Mouse (Mus musculus) olfactory bulb, adult 2 months (tissue): ENCODE results near the gene 9930111J21Rik2. TPM values are rescaled to one million over a fixed set of nuclear protein-coding genes. Genes with fewer than 3 reads are reported as not detected.
"Not testable (repeated sequence)": the region's sequence is repeated elsewhere in the genome, so short reads cannot be mapped to it uniquely, and the experiment has no call there.

Experiments used
- H3K27ac ChIP-seq: fragments of 200-500 bp; 2 replicates; pipeline ENCODE4 v1.5.1; 2012; ENCODE audit warnings: low read depth, low read length; ENCODE audit not compliant: insufficient read depth
- H3K4me1 ChIP-seq: fragments of 200-500 bp; 2 replicates; pipeline ENCODE4 v1.6.1; 2012; ENCODE audit warnings: low read length; ENCODE audit not compliant: control insufficient read depth, insufficient read depth
- H3K4me3 ChIP-seq: fragments of 200-500 bp; 2 replicates; pipeline ENCODE4 v1.5.1; 2012; ENCODE audit warnings: mild to moderate bottlenecking, low read depth, low read length, moderate library complexity; ENCODE audit not compliant: insufficient read depth
- CTCF ChIP-seq: fragments of 200-500 bp; IDR thresholded peaks from 2 replicates; pipeline ENCODE4 v1.5.1; 2012; ENCODE audit warnings: low read depth, mild to moderate bottlenecking, low read length, moderate library complexity; ENCODE audit not compliant: insufficient read depth
- POLR2A ChIP-seq: fragments of 200-500 bp; IDR thresholded peaks from 2 replicates; pipeline ENCODE4 v1.6.1; 2012; ENCODE audit warnings: mild to moderate bottlenecking, low read depth, low read length, moderate library complexity; ENCODE audit not compliant: insufficient read depth
- WGBS: fragments of 180-500 bp; shearing (Covaris S2); methylation state at CpG from one replicate; pipeline ENCODE4 v1.1.7; 2018; 5-methylcytosine and 5-hydroxymethylcytosine counted together
- polyA plus RNA-seq: library from polyadenylated mRNA; stranded (reverse); fragments of >200 nt; gene quantifications from 2 replicates; pipeline ENCODE4 v1.2.4, GENCODE M21; 2012; ENCODE audit warnings: low replicate concordance; ENCODE audit not compliant: missing spikeins, insufficient read depth, insufficient read length

9930111J21Rik2 gene
- polyA plus RNA-seq, result not detected in 2 replicates

GRCm38 (mm10) chr11:49051093-49051891 lies at the start of gene 9930111J21Rik2:
Gene 9930111J21Rik2 (minus strand): TSS chr11:49051242.
- not testable (repeated sequence) for H3K27ac ChIP-seq, H3K4me3 ChIP-seq, H3K4me1 ChIP-seq
- 85% methylated on average over 1 of the region's 6 CpGs for WGBS

GRCm38 (mm10) chr11:49100409-49100808 lies 49.4 kb upstream of the 9930111J21Rik2 start:
- TF ChIP-seq POLR2A, result no peak
- 87% methylated on average over 3 of the region's 3 CpGs for WGBS

DNA sequence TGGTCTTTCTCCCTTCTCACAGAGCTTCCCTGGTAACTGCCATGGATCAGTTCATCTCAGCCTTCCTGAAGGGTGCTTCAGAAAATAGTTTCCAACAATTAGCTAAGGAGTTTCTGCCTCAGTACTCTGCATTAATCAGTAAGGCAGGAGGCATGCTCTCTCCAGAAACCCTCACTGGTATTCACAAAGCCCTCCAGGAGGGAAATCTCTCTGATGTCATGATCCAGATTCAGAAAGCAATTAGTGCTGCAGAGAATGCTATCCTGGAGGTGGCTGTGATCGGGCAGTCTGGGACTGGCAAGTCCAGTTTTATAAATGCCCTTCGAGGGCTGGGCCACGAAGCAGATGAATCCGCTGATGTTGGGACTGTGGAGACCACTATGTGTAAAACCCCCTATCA lies 44.3 kb upstream of the 9930111J21Rik2 start:
- Histone ChIP-seq H3K27ac (no peak overlapping the region), H3K4me3 (no peak overlapping the region), H3K4me1 (no peaks in the 10 kb centered on the region)
- no peak for TF ChIP-seq CTCF
- TF ChIP-seq POLR2A, result no peak
- WGBS, result 65% methylated on average over 4 of the region's 4 CpGs

More at GRCm38 (mm10) chr11:49100409-49100808, 49.4 kb upstream of the 9930111J21Rik2 start:
- Histone ChIP-seq H3K27ac (no peak overlapping the region), H3K4me3 (no peak overlapping the region), H3K4me1 (no peaks in the 10 kb centered on the region)

DNA sequence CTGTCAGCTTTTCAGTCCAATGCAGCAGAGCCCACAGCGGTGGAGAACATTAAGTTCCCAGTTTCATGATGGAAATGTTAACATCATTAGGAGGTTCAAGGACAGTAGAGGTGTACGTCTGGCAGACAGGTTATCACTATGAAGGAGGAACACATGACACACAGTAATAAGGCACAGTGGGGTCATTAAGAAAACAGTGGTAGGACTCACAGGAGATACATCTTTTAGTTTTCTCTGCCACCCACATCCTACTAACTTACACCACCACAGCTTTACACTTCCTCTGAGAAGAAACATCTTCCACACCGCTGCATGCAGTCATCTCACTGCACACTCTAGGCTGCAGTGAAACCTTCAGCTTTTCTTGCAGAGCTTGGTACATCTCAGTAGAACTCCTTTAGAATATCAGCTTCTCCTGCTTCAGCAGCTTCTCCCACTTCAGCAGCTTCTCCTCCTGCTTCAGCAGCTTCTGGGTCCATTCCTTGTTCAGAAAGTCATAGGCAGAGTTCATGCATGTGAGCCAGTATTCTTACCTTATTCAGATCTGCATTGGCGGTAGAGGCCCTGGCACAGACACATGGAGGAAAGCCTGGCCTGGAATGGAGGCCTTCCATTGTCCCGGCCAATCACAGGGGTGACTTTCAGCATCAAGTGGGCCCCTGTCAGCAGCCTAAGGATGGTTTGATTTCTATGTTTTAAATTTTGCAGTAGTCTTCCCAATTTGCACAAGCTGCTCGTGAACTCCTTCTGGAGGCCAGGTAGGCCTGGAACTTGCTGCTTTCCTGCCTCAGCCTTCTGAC lies 43.0 kb upstream of the 9930111J21Rik2 start:
- Histone ChIP-seq H3K4me3 (no peak overlapping the region), H3K4me1 (no peaks in the 10 kb centered on the region), H3K27ac (no peak overlapping the region)
- TF ChIP-seq CTCF, result no peak
- TF ChIP-seq POLR2A, result no peak
- 92% methylated on average over 6 of the region's 6 CpGs for WGBS

DNA sequence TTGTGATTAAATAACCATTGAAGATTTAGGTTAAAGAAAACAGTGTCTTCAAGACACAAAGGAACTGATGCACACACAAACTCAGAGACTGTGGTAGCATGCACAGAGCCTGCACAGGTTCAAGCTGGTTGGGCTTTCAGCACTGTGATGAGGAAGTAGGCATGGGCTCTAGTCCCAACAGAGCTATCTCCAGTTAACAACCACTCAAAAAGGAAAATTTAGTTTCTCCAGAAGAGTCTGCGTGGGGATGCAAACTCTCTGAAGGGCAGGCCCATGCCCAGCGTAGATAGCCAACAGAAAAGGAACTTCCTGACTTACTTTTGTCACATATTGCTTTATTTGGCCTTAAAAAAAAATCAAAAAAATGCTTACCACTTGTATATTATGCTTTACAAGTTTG lies 41.7 kb upstream of the 9930111J21Rik2 start:
- Histone ChIP-seq H3K4me3 (no peak overlapping the region), H3K4me1 (peaks cover 5% of the 10 kb centered on the region), H3K27ac (no peak overlapping the region)
- TF ChIP-seq CTCF (no peak), POLR2A (no peak)
- WGBS, result 90% methylated on average over 2 of the region's 2 CpGs

GRCm38 (mm10) chr11:49092053-49092586 lies 41.1 kb upstream of the 9930111J21Rik2 start:
- Histone ChIP-seq H3K27ac (no peak overlapping the region), H3K4me1 (peaks cover 5% of the 10 kb centered on the region), H3K4me3 (no peak overlapping the region)
- WGBS, result 94% methylated on average over 1 of the region's 1 CpGs
- TF ChIP-seq POLR2A, result no peak
- no peak for TF ChIP-seq CTCF

DNA sequence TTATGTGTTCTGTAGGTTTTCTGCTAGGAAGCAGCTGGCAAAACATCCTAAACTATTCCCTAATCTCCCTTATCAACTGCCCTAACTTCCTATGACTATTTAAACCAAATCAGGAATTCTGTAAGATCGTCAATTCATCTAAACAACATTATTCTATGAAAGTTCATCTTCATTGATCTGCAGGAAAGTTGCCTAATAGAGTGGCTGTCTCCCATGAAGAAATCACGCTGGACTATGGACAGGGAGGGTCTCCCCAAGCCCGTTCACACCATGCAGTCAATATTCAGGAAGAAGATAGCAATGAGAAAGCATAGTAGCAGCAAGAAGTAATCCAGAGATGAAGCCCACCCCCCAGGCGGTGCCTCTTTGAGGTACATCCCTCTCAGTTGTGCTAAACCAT lies 40.1 kb upstream of the 9930111J21Rik2 start:
- 83% methylated on average over 4 of the region's 4 CpGs for WGBS
- TF ChIP-seq CTCF, result no peak
- TF ChIP-seq POLR2A, result no peak
- Histone ChIP-seq H3K4me1 (peaks cover 5% of the 10 kb centered on the region), H3K27ac (no peak overlapping the region), H3K4me3 (no peak overlapping the region)

GRCm38 (mm10) chr11:49090551-49090950 lies 39.5 kb upstream of the 9930111J21Rik2 start:
- Histone ChIP-seq H3K4me3 (no peak overlapping the region), H3K4me1 (peaks cover 5% of the 10 kb centered on the region), H3K27ac (no peak overlapping the region)
- TF ChIP-seq POLR2A, result no peak
- no peak for TF ChIP-seq CTCF
- 81% methylated on average over 5 of the region's 5 CpGs for WGBS

DNA sequence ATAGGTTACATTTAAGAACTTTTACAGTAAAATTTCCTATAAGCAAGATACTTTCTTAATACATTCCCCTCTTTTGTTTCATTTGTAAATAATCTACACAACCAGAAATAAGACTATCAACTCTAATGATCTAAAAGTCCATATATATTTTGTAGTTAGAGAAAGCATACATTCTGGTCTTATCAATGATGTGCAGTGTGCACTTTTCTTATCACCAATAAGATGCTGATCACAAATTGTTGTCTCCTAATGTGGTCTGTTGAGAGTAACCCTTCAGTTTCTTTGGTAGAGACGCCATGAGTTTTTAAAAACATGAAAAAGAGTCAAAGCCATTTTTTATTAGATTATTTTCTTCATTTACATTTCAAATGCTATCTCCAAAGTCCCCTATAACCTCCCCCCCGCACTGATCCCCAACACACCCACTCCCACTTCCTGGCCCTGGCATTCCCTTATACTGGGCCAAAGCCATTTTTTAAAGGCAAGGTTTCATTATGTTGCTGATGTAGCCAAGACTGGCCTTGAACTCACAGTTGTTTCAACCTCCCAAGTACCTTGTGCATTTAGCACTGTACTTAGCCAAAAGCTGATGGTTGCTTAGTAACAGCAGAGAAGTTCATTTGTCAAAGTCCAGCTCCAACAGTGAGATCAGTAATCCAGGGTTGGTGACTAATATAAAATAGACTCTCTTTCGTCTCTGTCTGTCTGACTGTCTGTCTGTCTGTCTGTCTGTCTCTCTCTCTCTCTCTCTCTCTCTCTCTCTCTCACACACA lies 38.9 kb upstream of the 9930111J21Rik2 start:
- 83% methylated on average over 3 of the region's 3 CpGs for WGBS
- no peak overlapping the region for H3K27ac ChIP-seq
- TF ChIP-seq POLR2A (no peak), CTCF (no peak)
- H3K4me3 ChIP-seq, result no peak overlapping the region
- peaks cover 5% of the 10 kb centered on the region for H3K4me1 ChIP-seq
